Mouse (Mus musculus): ENCODE data around the gene Pacs2. TPM values are rescaled to one million over a fixed set of nuclear protein-coding genes. Genes with fewer than 3 reads are reported as not detected.

Gene Pacs2
- polyA plus RNA-seq, 1 experiment from 2014 or later = 6.9 TPM

GRCm38 (mm10) chr12:113030046-113030445 lies 15.7 kb downstream of the Pacs2 start:
- ATAC-seq (replicated peaks; ENCODE audit: insufficient number of reproducible peaks, insufficient read depth, low FRiP score, low read depth) = no peak
- Histone ChIP-seq H3K36me3 (no peaks in the 10 kb centered on the region), H3K4me2 (no peak overlapping the region), H3K27me3 (no peaks in the 10 kb centered on the region), H3K4me3 (no peak overlapping the region), H3K27ac (no peak overlapping the region), H3K9ac (no peak overlapping the region), H3K4me1 (replicated peaks) (peaks cover 51% of the 10 kb centered on the region), H3K9me3 (replicated peaks) (no peaks in the 10 kb centered on the region)
- 73% methylated on average over 4 of the region's 4 CpGs for WGBS

- H3K9me3 ChIP-seq (replicated peaks) = no peaks in the 10 kb centered on the region
- H3K4me1 ChIP-seq (replicated peaks) = peaks cover 55% of the 10 kb centered on the region
- no peak overlapping the region for H3K4me2 ChIP-seq
- ATAC-seq (replicated peaks; ENCODE audit: insufficient number of reproducible peaks, insufficient read depth, low FRiP score, low read depth) = no peak
- H3K27me3 ChIP-seq = no peaks in the 10 kb centered on the region
- H3K36me3 ChIP-seq = no peaks in the 10 kb centered on the region
- H3K4me3 ChIP-seq = no peak overlapping the region
- no peak overlapping the region for H3K9ac ChIP-seq
- WGBS = 76% methylated on average over 9 of the region's 9 CpGs
- no peak overlapping the region for H3K27ac ChIP-seq
Observed at GRCm38 (mm10) chr12:113030993-113031392, 16.7 kb downstream of the Pacs2 start.

GRCm38 (mm10) chr12:113031441-113031840 lies 17.1 kb downstream of the Pacs2 start:
- no peaks in the 10 kb centered on the region for H3K27me3 ChIP-seq
- H3K36me3 ChIP-seq = no peaks in the 10 kb centered on the region
- H3K9me3 ChIP-seq (replicated peaks) = no peaks in the 10 kb centered on the region
- peaks cover 55% of the 10 kb centered on the region for H3K4me1 ChIP-seq (replicated peaks)
- no peak overlapping the region for H3K27ac ChIP-seq
- WGBS = 74% methylated on average over 6 of the region's 6 CpGs
- no peak overlapping the region for H3K4me3 ChIP-seq
- no peak overlapping the region for H3K4me2 ChIP-seq
- ATAC-seq (replicated peaks; ENCODE audit: insufficient number of reproducible peaks, insufficient read depth, low FRiP score, low read depth) = no peak
- H3K9ac ChIP-seq = no peak overlapping the region

- H3K9me3 ChIP-seq (replicated peaks) = no peaks in the 10 kb centered on the region
- no peak overlapping the region for H3K4me2 ChIP-seq
- no peak overlapping the region for H3K4me3 ChIP-seq
- H3K27me3 ChIP-seq = no peaks in the 10 kb centered on the region
- H3K27ac ChIP-seq = no peak overlapping the region
- H3K9ac ChIP-seq = no peak overlapping the region; the same call in 1 of the 2 replicates
- H3K36me3 ChIP-seq = no peaks in the 10 kb centered on the region
- H3K4me1 ChIP-seq (replicated peaks) = peaks cover 51% of the 10 kb centered on the region
- ATAC-seq (replicated peaks; ENCODE audit: insufficient number of reproducible peaks, insufficient read depth, low FRiP score, low read depth) = no peak
- WGBS = 62% methylated on average over 11 of the region's 11 CpGs
Observed at GRCm38 (mm10) chr12:113032296-113033250, 18.3 kb downstream of the Pacs2 start.

GRCm38 (mm10) chr12:113035093-113035492 lies 20.8 kb downstream of the Pacs2 start:
- no peaks in the 10 kb centered on the region for H3K27me3 ChIP-seq
- H3K36me3 ChIP-seq = no peaks in the 10 kb centered on the region
- no peak overlapping the region for H3K4me3 ChIP-seq
- no peaks in the 10 kb centered on the region for H3K9me3 ChIP-seq (replicated peaks)
- H3K4me1 ChIP-seq (replicated peaks) = peaks cover 36% of the 10 kb centered on the region
- WGBS = 47% methylated on average over 2 of the region's 2 CpGs
- no peak overlapping the region for H3K4me2 ChIP-seq
- H3K9ac ChIP-seq = no peak overlapping the region
- H3K27ac ChIP-seq = peak overlapping the region; percentile 57
- 0 out of 2 replicates have a peak, but pooled peaks have one; percentile 20 for ATAC-seq (replicated peaks; ENCODE audit: insufficient number of reproducible peaks, insufficient read depth, low FRiP score, low read depth)

GRCm38 (mm10) chr12:113036996-113037395 lies 22.7 kb downstream of the Pacs2 start:
- WGBS = 84% methylated on average over 4 of the region's 4 CpGs
- Histone ChIP-seq H3K27me3 (no peaks in the 10 kb centered on the region), H3K36me3 (no peaks in the 10 kb centered on the region), H3K27ac (no peak overlapping the region), H3K4me3 (no peak overlapping the region), H3K4me2 (no peak overlapping the region), H3K9ac (no peak overlapping the region), H3K4me1 (replicated peaks) (peaks cover 39% of the 10 kb centered on the region), H3K9me3 (replicated peaks) (no peaks in the 10 kb centered on the region)
- ATAC-seq (replicated peaks; ENCODE audit: insufficient number of reproducible peaks, insufficient read depth, low FRiP score, low read depth) = no peak

GRCm38 (mm10) chr12:113038414-113038813 lies 24.1 kb downstream of the Pacs2 start:
- no peaks in the 10 kb centered on the region for H3K36me3 ChIP-seq
- H3K4me1 ChIP-seq (replicated peaks) = peaks cover 30% of the 10 kb centered on the region
- no peak overlapping the region for H3K9ac ChIP-seq
- ATAC-seq (replicated peaks; ENCODE audit: insufficient number of reproducible peaks, insufficient read depth, low FRiP score, low read depth) = no peak
- H3K27me3 ChIP-seq = no peaks in the 10 kb centered on the region
- no peak overlapping the region for H3K27ac ChIP-seq
- no peak overlapping the region for H3K4me2 ChIP-seq
- no peak overlapping the region for H3K4me3 ChIP-seq
- H3K9me3 ChIP-seq (replicated peaks) = no peaks in the 10 kb centered on the region
- 82% methylated on average over 4 of the region's 4 CpGs for WGBS

GRCm38 (mm10) chr12:113041481-113042439 lies 27.5 kb downstream of the Pacs2 start:
- ATAC-seq (replicated peaks; ENCODE audit: insufficient number of reproducible peaks, insufficient read depth, low FRiP score, low read depth) = no peak
- WGBS = 52% methylated on average over 15 of the region's 15 CpGs

GRCm38 (mm10) chr12:113042543-113042942 lies 28.2 kb downstream of the Pacs2 start:
- Histone ChIP-seq H3K4me3 (no peak overlapping the region), H3K9ac (no peak overlapping the region), H3K27ac (no peak overlapping the region), H3K27me3 (no peaks in the 10 kb centered on the region), H3K36me3 (peaks cover 4% of the 10 kb centered on the region; the same call in 1 of the 2 replicates), H3K9me3 (replicated peaks) (no peaks in the 10 kb centered on the region), H3K4me1 (replicated peaks) (peaks cover 13% of the 10 kb centered on the region), H3K4me2 (no peak overlapping the region)
- ATAC-seq (replicated peaks; ENCODE audit: insufficient number of reproducible peaks, insufficient read depth, low FRiP score, low read depth) = no peak
- WGBS = 73% methylated on average over 2 of the region's 2 CpGs

More at GRCm38 (mm10) chr12:113041481-113042439, 27.5 kb downstream of the Pacs2 start:
- peaks cover 16% of the 10 kb centered on the region for H3K4me1 ChIP-seq (replicated peaks)
- no peak overlapping the region for H3K4me3 ChIP-seq
- no peaks in the 10 kb centered on the region for H3K9me3 ChIP-seq (replicated peaks)
- H3K4me2 ChIP-seq = no peak overlapping the region
- H3K27ac ChIP-seq = 0 out of 2 replicates have a peak overlapping the region, but pooled peaks have one; percentile 15
- H3K36me3 ChIP-seq = no peaks in the 10 kb centered on the region; the same call in 1 of the 2 replicates
- no peaks in the 10 kb centered on the region for H3K27me3 ChIP-seq
- no peak overlapping the region for H3K9ac ChIP-seq

- H3K4me2 ChIP-seq = no peak overlapping the region
- WGBS = 74% methylated on average over 3 of the region's 3 CpGs
- no peak for ATAC-seq (replicated peaks; ENCODE audit: insufficient number of reproducible peaks, insufficient read depth, low FRiP score, low read depth)
- no peak overlapping the region for H3K27ac ChIP-seq
- no peaks in the 10 kb centered on the region for H3K27me3 ChIP-seq
- H3K36me3 ChIP-seq = peaks cover 5% of the 10 kb centered on the region; the same call in 1 of the 2 replicates
- no peak overlapping the region for H3K4me3 ChIP-seq
- H3K9ac ChIP-seq = no peak overlapping the region
- H3K4me1 ChIP-seq (replicated peaks) = peaks cover 13% of the 10 kb centered on the region
- no peaks in the 10 kb centered on the region for H3K9me3 ChIP-seq (replicated peaks)
Observed at GRCm38 (mm10) chr12:113044916-113045677, 30.8 kb downstream of the Pacs2 start.
